In genomic region chr11:87871766-87872165, GRCm38 (mm10) we compare ENCODE assay signal across 26 mouse cellular contexts. TPM values are rescaled to one million over a fixed set of nuclear protein-coding genes. Genes with fewer than 3 reads are reported as not detected.
"Had no signal": no experiment of that assay in that cellular context is flagged by ENCODE, and none has a peak within 500 bp of the region (broad histone marks: within the 10 kb centered on the region; RNA-seq: fewer than 3 reads in every experiment).

No protein-coding gene starts in this region.

- H3K36me3 ChIP-seq: kidney, embryonic 15.5 days; limb, embryonic 12.5 days; neural tube, embryonic 15.5 days had no signal

- H3K4me3 ChIP-seq: kidney, embryonic 15.5 days; limb, embryonic 12.5 days; myocyte; neural tube, embryonic 15.5 days had no signal

- H3K9me3 ChIP-seq: kidney, embryonic 15.5 days; limb, embryonic 12.5 days; neural tube, embryonic 15.5 days had no signal

- DNase-seq: kidney, adult 2 months; kidney, postnatal 36 days; layer of hippocampus, adult 9-11 months; layer of hippocampus, postnatal 36 days; lung, adult 18-20 months; lung, postnatal 10 days; lung, postnatal 4 days; right cerebral cortex, postnatal 4 days; spleen, adult 18-20 months; thymus, adult 18-20 months; thymus, postnatal 25 days had no signal

- ATAC-seq: intestine, embryonic 16.5 days had no signal

- H3K27me3 ChIP-seq: kidney, embryonic 15.5 days; limb, embryonic 12.5 days; neural tube, embryonic 15.5 days had no signal

- H3K4me1 ChIP-seq: limb, embryonic 12.5 days; neural tube, embryonic 15.5 days had no signal

- H3K4me2 ChIP-seq: kidney, embryonic 15.5 days; limb, embryonic 12.5 days; midbrain, embryonic 11.5 days; neural tube, embryonic 15.5 days had no signal

- H3K9ac ChIP-seq: kidney, embryonic 15.5 days; limb, embryonic 12.5 days; liver, embryonic 14.5 days; neural tube, embryonic 15.5 days had no signal

- H3K27ac ChIP-seq: kidney, embryonic 15.5 days; limb, embryonic 12.5 days; liver, embryonic 14.5 days; neural tube, embryonic 15.5 days had no signal

RNA-seq across cellular contexts. Expression of gene Epx, which starts 3.6 kb away (rescaled TPM):
- total RNA-seq: layer of hippocampus, postnatal 36 days; liver, adult 2 months had no signal
- polyA plus RNA-seq: kidney, adult 2 months; liver, adult 2 months; midbrain, embryonic 11.5 days; myocyte; urinary bladder, adult 2 months had no signal

RNA-seq across cellular contexts. Expression of gene Olfr462, which starts 20.3 kb away (rescaled TPM):
- total RNA-seq: layer of hippocampus, adult 18-20 months; layer of hippocampus, postnatal 36 days; left cerebral cortex, adult 8-10 months; left cerebral cortex, postnatal 25 days; liver, adult 2 months; megakaryocyte, adult 5-6 weeks had no signal
- polyA plus RNA-seq: intestine, embryonic 16.5 days; kidney, adult 2 months; kidney, embryonic 15.5 days; limb, embryonic 12.5 days; liver, adult 2 months; liver, embryonic 14.5 days; midbrain, embryonic 11.5 days; myocyte; neural tube, embryonic 11.5 days; neural tube, embryonic 15.5 days; stomach, embryonic 14.5 days; urinary bladder, adult 2 months had no signal

RNA-seq across cellular contexts. Expression of gene Olfr463, which starts 25.4 kb away (rescaled TPM):
- total RNA-seq: layer of hippocampus, adult 18-20 months; layer of hippocampus, postnatal 36 days; left cerebral cortex, adult 8-10 months; left cerebral cortex, postnatal 25 days; liver, adult 2 months; megakaryocyte, adult 5-6 weeks had no signal
- polyA plus RNA-seq: intestine, embryonic 16.5 days; kidney, adult 2 months; kidney, embryonic 15.5 days; limb, embryonic 12.5 days; liver, adult 2 months; liver, embryonic 14.5 days; midbrain, embryonic 11.5 days; myocyte; neural tube, embryonic 11.5 days; neural tube, embryonic 15.5 days; stomach, embryonic 14.5 days; urinary bladder, adult 2 months had no signal

RNA-seq across cellular contexts. Expression of gene Lpo, which starts 43.7 kb away (rescaled TPM):
- total RNA-seq: liver, adult 2 months; megakaryocyte, adult 5-6 weeks had no signal
- polyA plus RNA-seq: liver, adult 2 months; myocyte; urinary bladder, adult 2 months had no signal
